Mouse (Mus musculus): ENCODE measurements around the gene Frzb. TPM values are rescaled to one million over a fixed set of nuclear protein-coding genes. Genes with fewer than 3 reads are reported as not detected.

Gene Frzb
- polyA plus RNA-seq, 1 experiment from 2014 or later, result 23.5 TPM

DNA sequence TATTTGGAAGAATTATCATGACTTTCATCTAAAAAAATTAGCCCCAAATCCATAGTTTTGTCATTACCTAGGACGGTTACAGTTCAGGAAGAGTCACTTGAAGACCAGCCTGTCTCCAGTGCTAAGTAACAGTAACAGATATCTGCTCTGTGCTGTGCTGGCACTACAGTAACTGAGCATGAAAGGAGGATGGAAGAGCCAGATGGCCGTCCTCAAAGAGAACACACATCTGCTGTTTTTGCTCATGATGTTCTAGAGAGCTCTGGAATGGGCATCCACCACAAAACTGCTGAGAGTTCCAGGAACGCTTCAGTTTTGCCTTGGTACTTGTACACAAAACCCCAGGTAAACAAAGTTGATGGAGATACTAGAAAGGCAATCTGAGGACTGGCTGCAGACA lies 59.1 kb downstream of the Frzb start:
- H3K27me3 ChIP-seq (ENCODE audit: insufficient read depth, low read length), result no peaks in the 10 kb centered on the region
- no peaks in the 10 kb centered on the region for H3K4me1 ChIP-seq (replicated peaks; ENCODE audit: insufficient read depth, low read length)
- WGBS, result 70% methylated on average over 3 of the region's 3 CpGs
- no peak overlapping the region for H3K4me2 ChIP-seq (ENCODE audit: low read length)
- TF ChIP-seq CTCF (IDR thresholded peaks at IDR 0.05; ENCODE audit: low read depth), result no peak
- no peak overlapping the region for H3K27ac ChIP-seq
- no peaks in the 10 kb centered on the region for H3K9me3 ChIP-seq (replicated peaks; ENCODE audit: low read length)
- no peak overlapping the region for H3K4me3 ChIP-seq (replicated peaks; ENCODE audit: low read depth, low read length)
- no peak overlapping the region for H3K9ac ChIP-seq (ENCODE audit: low read depth, low read length)
- DNase-seq (ENCODE audit: low spot score) (no peak), ATAC-seq (replicated peaks; ENCODE audit: low FRiP score, low read depth) (no peak)
- no peaks in the 10 kb centered on the region for H3K36me3 ChIP-seq (ENCODE audit: insufficient read depth, low read length)

- H3K4me2 ChIP-seq (ENCODE audit: low read length), result no peak overlapping the region
- H3K36me3 ChIP-seq (ENCODE audit: insufficient read depth, low read length), result no peaks in the 10 kb centered on the region
- DNase-seq (ENCODE audit: low spot score), result no peak
- TF ChIP-seq CTCF (IDR thresholded peaks at IDR 0.05; ENCODE audit: low read depth), result no peak
- no peaks in the 10 kb centered on the region for H3K27me3 ChIP-seq (ENCODE audit: insufficient read depth, low read length)
- no peak overlapping the region for H3K9ac ChIP-seq (ENCODE audit: low read depth, low read length)
- ATAC-seq (replicated peaks; ENCODE audit: low FRiP score, low read depth), result no peak
- H3K27ac ChIP-seq, result no peak overlapping the region
- WGBS, result 68% methylated on average over 9 of the region's 9 CpGs
- H3K4me3 ChIP-seq (replicated peaks; ENCODE audit: low read depth, low read length), result no peak overlapping the region
- H3K4me1 ChIP-seq (replicated peaks; ENCODE audit: insufficient read depth, low read length), result no peaks in the 10 kb centered on the region
- H3K9me3 ChIP-seq (replicated peaks; ENCODE audit: low read length), result no peaks in the 10 kb centered on the region
These were observed 59.8 kb downstream of the Frzb start for GRCm38 (mm10) chr2:80387668-80388067.

DNA sequence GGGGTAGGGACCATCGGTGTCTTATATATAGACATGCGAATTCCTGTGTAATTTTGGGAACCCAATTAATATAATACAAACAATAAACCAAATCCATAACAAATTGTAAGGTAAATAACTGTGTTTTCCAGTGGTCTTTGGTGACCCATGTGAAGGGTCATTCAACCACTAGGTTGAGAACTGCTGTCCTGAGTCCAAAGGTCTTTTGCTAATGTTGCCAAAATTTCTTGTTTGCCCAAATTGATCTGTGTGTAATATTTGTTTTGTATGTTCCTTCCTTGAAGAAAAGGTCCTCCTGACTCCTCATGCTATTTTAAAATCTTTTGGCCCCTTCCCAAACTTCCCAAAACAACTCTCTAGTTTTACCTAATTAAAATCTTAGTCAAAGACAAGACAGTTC lies 61.2 kb downstream of the Frzb start:
- Histone ChIP-seq H3K4me3 (replicated peaks; ENCODE audit: low read depth, low read length) (no peak overlapping the region), H3K9me3 (replicated peaks; ENCODE audit: low read length) (no peaks in the 10 kb centered on the region), H3K9ac (ENCODE audit: low read depth, low read length) (no peak overlapping the region), H3K4me2 (ENCODE audit: low read length) (no peak overlapping the region), H3K27ac (no peak overlapping the region), H3K36me3 (ENCODE audit: insufficient read depth, low read length) (no peaks in the 10 kb centered on the region), H3K4me1 (replicated peaks; ENCODE audit: insufficient read depth, low read length) (no peaks in the 10 kb centered on the region), H3K27me3 (ENCODE audit: insufficient read depth, low read length) (no peaks in the 10 kb centered on the region)
- 100% methylated on average over 2 of the region's 2 CpGs for WGBS
- DNase-seq (ENCODE audit: low spot score) (no peak), ATAC-seq (replicated peaks; ENCODE audit: low FRiP score, low read depth) (no peak)
- TF ChIP-seq CTCF (IDR thresholded peaks at IDR 0.05; ENCODE audit: low read depth), result no peak

GRCm38 (mm10) chr2:80384447-80384846 lies 63.0 kb downstream of the Frzb start:
- 20% methylated on average over 4 of the region's 4 CpGs for whole genome bisulfite sequencing
- no peak overlapping the region for H3K9ac ChIP-seq (ENCODE audit: low read depth, low read length)
- H3K27me3 ChIP-seq (ENCODE audit: insufficient read depth, low read length), result no peaks in the 10 kb centered on the region
- H3K4me2 ChIP-seq (ENCODE audit: low read length), result no peak overlapping the region
- no peaks in the 10 kb centered on the region for H3K9me3 ChIP-seq (replicated peaks; ENCODE audit: low read length)
- no peak for TF ChIP-seq CTCF (IDR thresholded peaks at IDR 0.05; ENCODE audit: low read depth)
- no peak overlapping the region for H3K27ac ChIP-seq
- H3K4me3 ChIP-seq (replicated peaks; ENCODE audit: low read depth, low read length), result no peak overlapping the region
- H3K36me3 ChIP-seq (ENCODE audit: insufficient read depth, low read length), result no peaks in the 10 kb centered on the region
- ATAC-seq (replicated peaks; ENCODE audit: low FRiP score, low read depth), result no peak
- no peaks in the 10 kb centered on the region for H3K4me1 ChIP-seq (replicated peaks; ENCODE audit: insufficient read depth, low read length)
- peak; percentile 38 for DNase-seq (ENCODE audit: low spot score)

DNA sequence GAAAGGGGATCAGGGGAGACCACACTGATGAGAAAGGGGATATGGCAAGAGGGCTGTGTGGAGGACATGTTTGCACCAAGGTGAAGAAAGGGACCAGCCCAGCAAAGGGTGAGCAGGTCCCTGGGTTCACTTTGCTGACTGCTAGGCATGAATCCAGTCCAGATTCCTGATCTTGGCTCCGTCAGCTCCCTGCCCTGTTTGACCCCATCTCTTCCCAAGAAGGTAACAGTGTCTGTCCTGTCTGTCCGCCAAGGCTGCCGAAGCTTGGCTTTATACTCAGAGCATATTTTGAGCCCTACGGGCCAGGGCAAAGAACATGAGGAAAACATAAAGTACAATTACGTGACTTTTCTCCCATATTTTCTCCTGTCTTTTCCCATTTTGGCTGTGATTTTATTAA lies 67.6 kb downstream of the Frzb start:
- Histone ChIP-seq H3K36me3 (ENCODE audit: insufficient read depth, low read length) (no peaks in the 10 kb centered on the region), H3K4me3 (replicated peaks; ENCODE audit: low read depth, low read length) (no peak overlapping the region), H3K4me2 (ENCODE audit: low read length) (no peak overlapping the region), H3K27ac (no peak overlapping the region), H3K4me1 (replicated peaks; ENCODE audit: insufficient read depth, low read length) (no peaks in the 10 kb centered on the region), H3K27me3 (ENCODE audit: insufficient read depth, low read length) (no peaks in the 10 kb centered on the region), H3K9ac (ENCODE audit: low read depth, low read length) (no peak overlapping the region), H3K9me3 (replicated peaks; ENCODE audit: low read length) (no peaks in the 10 kb centered on the region)
- DNase-seq (ENCODE audit: low spot score) (no peak), ATAC-seq (replicated peaks; ENCODE audit: low FRiP score, low read depth) (no peak)
- WGBS, result 82% methylated on average over 5 of the region's 5 CpGs
- TF ChIP-seq CTCF (IDR thresholded peaks at IDR 0.05; ENCODE audit: low read depth), result no peak

DNA sequence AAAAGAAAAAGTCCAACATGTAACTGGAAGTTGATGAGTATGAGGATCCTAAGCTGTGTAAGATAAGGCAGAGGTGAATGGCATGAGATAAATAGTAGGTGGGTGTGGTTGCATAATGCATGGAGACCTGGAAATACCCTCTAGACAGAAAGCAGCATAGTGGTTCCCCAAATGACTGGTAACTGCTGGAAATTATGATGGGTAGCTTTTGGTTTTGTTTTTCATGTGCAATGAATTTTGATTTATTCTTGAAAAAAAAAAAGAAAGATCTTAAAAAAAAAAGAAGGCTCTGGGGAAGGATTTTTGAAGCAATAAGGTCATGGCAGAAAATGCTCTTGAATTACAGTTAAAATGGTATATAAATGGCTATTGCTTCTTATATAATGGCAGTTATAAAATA lies 72.5 kb downstream of the Frzb start:
- H3K4me1 ChIP-seq (replicated peaks; ENCODE audit: insufficient read depth, low read length), result no peaks in the 10 kb centered on the region
- H3K9ac ChIP-seq (ENCODE audit: low read depth, low read length), result no peak overlapping the region
- no peaks in the 10 kb centered on the region for H3K27me3 ChIP-seq (ENCODE audit: insufficient read depth, low read length)
- H3K4me3 ChIP-seq (replicated peaks; ENCODE audit: low read depth, low read length), result no peak overlapping the region
- DNase-seq (ENCODE audit: low spot score) (no peak), ATAC-seq (replicated peaks; ENCODE audit: low FRiP score, low read depth) (no peak)
- H3K4me2 ChIP-seq (ENCODE audit: low read length), result no peak overlapping the region
- H3K36me3 ChIP-seq (ENCODE audit: insufficient read depth, low read length), result no peaks in the 10 kb centered on the region
- no peak for TF ChIP-seq CTCF (IDR thresholded peaks at IDR 0.05; ENCODE audit: low read depth)
- no peak overlapping the region for H3K27ac ChIP-seq
- no peaks in the 10 kb centered on the region for H3K9me3 ChIP-seq (replicated peaks; ENCODE audit: low read length)

GRCm38 (mm10) chr2:80371458-80371857 lies 76.0 kb downstream of the Frzb start:
- ATAC-seq (replicated peaks; ENCODE audit: low FRiP score, low read depth) (no peak), DNase-seq (ENCODE audit: low spot score) (no peak)
- no peak for TF ChIP-seq CTCF (IDR thresholded peaks at IDR 0.05; ENCODE audit: low read depth)
- Histone ChIP-seq H3K27ac (no peak overlapping the region), H3K9ac (ENCODE audit: low read depth, low read length) (no peak overlapping the region), H3K4me1 (replicated peaks; ENCODE audit: insufficient read depth, low read length) (no peaks in the 10 kb centered on the region), H3K36me3 (ENCODE audit: insufficient read depth, low read length) (no peaks in the 10 kb centered on the region), H3K27me3 (ENCODE audit: insufficient read depth, low read length) (no peaks in the 10 kb centered on the region), H3K4me2 (ENCODE audit: low read length) (no peak overlapping the region), H3K4me3 (replicated peaks; ENCODE audit: low read depth, low read length) (no peak overlapping the region), H3K9me3 (replicated peaks; ENCODE audit: low read length) (no peaks in the 10 kb centered on the region)
- 75% methylated on average over 8 of the region's 8 CpGs for WGBS

Other genes starting within 250 kb of the Frzb start
- not detected in 2 replicates for gene Prdx6b, start 155.2 kb downstream of the Frzb start, polyA plus RNA-seq (2015; fragmentation: Nextera tagmentation; extraction: Ambion mirVana)
- gene Dnajc10, start 132.2 kb downstream of the Frzb start, polyA plus RNA-seq (2015; fragmentation: Nextera tagmentation; extraction: Ambion mirVana), result 71.0 and 76.0 TPM in 2 replicates
- 55.3 and 56.6 TPM in 2 replicates for gene Nckap1, start 133.8 kb upstream of the Frzb start, polyA plus RNA-seq (2015; fragmentation: Nextera tagmentation; extraction: Ambion mirVana)
- 13.5 and 14.3 TPM in 2 replicates for gene Dusp19, start 169.4 kb upstream of the Frzb start, polyA plus RNA-seq (2015; fragmentation: Nextera tagmentation; extraction: Ambion mirVana)
- 29.0 and 30.7 TPM in 2 replicates for gene Nup35, start 169.6 kb upstream of the Frzb start, polyA plus RNA-seq (2015; fragmentation: Nextera tagmentation; extraction: Ambion mirVana)